Mouse (Mus musculus): ENCODE measurements around the gene Lgals9.
A peak's percentile ranks its signal among the peaks of the same experiment; 100 is the strongest.
"Not testable (repeated sequence)": the region's sequence is repeated elsewhere in the genome, so short reads cannot be mapped to it uniquely, and the experiment has no call there.

Gene Lgals9

DNA sequence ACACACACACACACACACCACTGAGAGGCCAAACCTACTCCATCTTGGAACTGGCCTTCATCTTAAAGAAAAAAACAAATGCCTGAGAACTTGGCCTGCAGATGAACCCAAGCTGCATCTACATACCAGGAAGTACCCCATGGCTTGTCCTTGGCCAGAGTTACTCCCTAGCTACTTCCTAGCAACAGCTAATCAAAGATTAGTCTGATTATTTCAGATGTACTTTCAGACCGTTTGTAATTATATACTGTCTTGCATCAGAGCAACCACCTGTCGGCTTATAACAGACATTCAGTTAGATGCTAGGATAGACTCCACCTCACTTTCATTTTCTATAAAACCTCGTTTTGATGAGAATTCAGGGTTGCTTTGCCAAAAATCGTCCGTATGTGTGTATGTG is 21.7 kb upstream of the Lgals9 start:
- DNase-seq, result peak in 1 of 2 experiments; percentile 21

DNA sequence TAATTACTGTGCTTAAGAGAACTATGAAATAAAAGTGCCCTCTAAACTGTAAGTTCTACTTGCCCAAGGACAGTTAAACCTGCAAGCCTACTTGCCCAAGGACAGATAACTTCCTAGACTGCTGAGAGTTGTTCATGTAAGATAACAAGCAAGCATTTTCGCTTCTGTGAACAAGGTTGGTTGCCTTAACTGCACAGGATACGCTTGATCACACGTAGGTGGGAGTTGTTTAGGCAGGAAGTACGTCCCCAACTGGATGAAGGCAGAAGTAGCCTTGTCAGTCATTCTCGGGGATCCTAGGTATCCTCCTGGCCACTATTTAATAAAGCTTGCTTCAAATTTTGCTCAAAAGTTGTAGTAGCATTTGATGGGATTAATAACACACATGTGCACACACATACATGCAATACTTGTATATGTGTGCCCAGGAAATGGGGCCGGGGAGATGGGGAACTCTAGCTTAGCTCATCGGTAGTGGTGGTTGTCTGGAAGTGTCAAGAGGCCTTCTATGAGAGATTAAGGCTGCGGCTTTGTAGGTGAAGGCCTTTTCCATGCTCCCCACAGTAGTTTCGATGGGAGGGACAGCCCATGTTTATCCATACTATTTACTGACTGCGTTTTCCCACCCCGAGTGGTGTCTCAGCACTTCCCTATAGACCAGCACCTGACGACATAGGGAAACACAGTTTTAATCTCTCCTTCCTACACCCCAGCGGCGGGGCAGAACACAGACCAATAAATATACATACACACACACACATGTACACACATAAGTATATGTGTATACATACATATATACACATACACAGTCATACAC is 21.0 kb upstream of the Lgals9 start:
- DNase-seq, result peak; percentile 40 to 43

DNA sequence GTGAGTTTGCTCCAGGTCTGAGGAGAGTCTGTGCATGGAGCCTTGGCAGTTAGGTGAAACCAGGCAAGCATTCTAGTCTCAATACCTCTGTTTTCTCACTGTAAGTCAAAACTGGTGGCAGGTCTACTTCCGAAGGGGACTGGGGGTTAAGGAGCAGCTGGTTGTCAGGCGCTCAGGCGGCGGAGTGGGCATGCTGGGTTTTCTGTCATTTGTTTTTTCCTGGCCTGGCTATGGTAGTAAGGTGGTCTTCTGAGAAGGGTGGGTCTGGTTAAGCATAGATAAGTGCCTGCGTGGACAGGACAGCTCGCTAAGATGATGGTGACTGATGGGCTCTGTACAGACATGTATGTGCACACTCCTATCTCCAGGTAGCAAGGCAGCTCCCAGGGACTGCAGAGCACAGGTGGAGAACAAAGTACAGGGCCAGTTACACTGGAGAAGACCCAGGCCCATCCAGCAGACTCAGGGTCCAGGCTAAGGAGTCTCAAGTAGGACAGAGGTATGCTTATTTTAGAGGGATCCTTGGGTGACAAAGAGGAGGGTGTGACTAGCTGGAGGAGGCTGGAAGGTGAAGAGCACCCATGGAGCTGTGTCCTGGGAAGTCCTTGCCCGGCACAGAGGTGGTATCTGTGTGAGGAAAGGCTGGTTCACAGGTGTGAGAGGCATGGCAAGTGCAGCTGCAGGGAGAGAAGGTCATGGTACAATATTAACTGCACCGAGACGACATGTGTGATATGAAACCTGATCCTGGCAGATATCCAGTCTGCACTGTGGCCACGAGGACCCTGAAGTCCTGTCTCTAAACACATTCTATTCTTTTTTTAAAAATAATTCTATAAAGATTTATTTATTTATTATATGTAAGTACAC is 19.3 kb upstream of the Lgals9 start:
- no peak for DNase-seq

DNA sequence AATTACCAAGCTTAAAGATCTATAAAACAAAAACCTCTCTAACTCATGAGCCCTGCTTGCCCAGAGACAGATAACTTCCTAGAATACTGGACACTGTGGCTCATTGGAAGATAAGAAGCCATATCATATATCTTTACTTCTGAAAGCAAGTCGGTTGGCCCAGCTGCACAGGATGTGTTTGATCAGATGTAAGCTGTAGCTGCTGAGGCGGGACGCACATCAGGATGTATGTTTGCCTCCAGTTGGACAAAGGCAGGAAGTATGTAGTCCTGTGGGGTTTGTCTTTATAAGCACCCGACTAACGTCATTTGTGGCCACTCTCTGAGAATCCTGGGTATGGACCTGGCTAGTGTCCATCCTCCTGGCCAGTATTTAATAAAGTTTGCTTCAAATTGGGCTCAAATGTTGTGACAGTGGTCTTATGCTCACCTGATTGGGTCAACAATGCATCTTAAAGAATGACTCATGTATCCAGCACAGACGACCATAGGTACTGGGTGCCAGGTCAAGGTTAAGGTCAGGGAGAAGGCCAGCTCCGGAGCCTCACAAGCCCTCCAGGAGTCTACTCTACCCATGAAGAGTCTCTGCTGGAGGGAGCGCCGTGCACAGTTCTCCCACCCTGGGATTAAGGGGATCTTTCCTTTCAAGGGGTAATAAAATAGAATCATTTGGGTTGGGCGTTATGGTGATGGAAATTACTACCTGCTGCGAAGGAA is 18.5 kb upstream of the Lgals9 start:
- DNase-seq, result peak; percentile 48 to 60

DNA sequence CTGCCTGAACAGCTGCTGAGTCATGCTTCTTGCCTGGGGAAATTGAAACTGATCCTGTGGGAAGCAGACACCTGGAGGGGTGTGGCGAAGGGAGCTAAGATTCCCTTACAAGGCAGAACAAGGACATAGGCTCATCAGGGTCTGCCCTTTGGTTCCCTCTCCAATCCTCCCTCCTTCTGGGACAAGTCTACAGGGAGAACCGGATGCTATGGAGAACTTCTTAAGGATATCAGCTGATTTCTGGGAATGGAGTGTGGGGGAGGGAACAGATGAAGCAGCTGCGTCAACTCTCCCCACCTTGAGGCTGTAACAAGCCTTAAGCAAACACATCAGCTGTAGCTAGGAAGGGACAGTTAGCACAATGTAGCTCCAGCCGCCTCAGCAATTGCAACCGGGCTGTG is 17.8 kb upstream of the Lgals9 start:
- no peak for DNase-seq

DNA sequence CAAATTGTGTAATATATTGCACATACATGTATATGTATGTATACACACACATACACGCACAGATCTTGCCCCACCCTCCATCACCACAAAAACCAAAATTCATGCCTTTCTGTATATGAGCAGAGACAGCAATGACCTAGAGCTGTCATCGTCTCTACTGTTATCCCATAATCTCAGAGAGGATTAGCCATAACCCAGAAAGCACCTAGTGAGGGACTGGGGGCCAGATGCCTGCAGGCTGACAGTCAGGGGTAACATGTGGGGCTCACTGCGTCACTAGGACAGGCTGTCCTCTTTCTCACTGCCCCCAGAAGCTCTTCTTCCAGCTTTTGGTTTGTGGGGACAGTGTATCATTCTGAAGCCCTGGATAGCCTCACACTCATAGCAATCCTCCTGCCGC is 17.1 kb upstream of the Lgals9 start:
- no peak for DNase-seq

DNA sequence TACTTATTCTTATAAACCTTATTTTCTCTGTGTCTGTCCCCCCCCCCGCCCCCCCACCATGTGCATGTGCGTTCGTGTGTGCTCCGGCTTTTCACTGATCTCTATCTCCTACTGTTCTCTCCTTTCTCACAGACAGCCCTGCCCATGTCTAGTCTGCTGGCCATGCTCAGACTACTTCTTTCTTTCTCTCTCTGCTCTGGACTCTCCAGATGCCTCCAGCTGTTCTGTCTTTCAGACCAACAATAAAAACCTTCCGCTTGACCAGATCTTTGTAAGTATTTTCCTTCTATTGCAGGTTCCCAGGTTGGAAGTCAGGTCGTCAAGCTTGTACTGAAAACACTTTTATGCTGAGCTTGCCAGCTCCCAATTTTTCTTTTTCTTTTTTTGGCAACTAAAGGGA is 14.4 kb upstream of the Lgals9 start:
- DNase-seq, result no peak

DNA sequence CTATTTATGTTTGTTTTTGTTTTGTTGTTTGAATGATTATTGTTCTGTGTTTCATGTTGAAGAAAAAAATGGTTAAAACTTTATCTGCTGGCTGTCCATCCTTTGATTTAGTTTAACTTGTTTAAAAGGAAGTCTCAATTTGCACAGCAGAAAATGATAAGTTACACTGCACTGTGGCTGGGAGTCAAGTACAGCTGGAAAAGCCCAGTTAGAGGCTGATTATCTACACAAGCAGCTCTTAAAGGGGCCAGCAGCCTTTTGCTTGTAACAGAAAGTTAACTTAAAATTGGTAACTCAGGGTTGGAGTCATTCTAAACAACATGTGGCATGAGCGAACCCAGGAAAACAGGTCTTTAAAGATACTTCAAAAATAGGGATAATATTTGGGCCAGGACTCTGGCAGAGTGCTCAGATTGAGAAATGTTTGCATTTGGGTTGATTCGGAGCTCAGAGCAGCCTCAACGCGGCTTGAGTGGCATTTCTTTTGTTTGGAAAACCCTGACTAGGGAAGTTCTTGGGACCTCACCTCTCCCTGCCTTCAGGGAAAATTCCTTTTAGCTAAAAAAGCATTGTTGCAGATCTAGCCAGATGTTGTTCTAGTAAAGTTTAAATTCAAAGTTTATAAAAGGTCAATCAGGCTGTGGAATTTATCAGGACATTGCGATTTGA is 6.3 kb upstream of the Lgals9 start:
- DNase-seq, result not testable (repeated sequence)

DNA sequence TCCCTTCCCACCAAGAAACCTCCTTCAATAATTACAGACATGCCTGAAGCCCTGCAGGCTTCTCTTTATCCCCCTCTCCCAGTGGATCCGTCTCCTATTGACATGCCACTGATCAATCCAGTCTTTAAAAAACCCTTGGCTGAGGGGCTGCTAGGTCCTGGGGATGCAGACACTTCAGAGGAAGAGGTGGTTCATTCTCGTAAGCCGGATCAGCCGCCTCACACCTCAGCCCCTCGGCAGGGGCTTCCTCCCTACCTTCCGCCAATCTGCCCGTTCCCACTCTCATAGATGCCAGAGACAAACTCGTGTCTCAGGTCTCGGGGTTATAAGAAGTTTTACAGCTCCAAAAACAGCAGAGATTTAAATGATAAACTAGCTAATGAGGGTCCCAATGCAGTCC is 5.3 kb upstream of the Lgals9 start:
- no peak for DNase-seq

DNA sequence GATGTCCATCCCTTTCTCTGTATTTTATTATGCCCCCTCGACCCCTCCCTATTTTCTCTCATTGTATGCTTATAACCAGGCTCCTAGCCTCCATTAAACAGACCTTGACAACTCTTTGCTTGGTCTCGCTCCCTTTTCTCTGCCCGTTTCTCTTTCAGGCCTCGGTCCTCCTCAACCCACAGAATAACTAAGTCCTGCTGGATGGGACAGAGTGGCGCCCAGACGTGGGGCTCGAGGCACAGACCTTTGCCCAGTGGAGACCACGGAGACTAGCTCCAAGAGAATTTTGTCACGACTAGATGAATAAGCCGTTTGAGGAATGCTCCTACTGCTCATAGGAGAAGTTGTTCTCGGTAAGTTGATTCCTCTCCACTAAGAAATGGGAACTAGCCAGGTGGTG is 4.5 kb upstream of the Lgals9 start:
- DNase-seq, result not testable (repeated sequence)

DNA sequence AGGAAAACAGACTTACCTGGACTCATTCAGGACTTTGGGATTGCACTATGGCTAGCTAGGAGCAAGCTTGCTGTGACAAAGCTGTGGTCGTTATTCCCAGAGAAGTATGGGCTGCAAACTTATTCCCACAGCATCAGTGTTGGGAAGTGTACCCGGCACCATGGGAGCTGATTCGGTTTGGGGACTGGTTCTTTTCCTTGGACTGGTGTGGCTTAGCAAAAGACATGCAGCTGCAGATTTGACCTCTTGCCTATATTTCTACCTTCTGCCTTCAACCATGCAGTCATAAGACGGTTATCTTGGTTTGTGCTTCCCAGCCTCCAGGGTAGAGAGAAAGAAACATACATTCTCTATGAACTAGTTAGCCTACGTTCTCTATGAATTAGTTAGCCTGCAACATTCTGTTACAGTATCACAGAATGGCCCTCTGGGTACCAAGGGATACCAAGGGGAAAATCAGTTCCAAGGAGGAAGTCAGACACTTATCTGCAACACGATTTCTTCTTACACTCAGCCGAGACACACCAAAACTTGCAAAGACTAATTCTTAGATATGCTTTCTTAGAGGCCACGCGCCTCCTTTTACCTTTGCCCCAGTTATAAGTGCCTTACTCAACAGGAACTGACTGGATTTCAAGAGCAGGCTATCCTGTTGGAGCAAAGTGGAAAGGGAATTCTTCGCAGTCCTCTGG is 1.7 kb upstream of the Lgals9 start:
- no peak for DNase-seq

DNA sequence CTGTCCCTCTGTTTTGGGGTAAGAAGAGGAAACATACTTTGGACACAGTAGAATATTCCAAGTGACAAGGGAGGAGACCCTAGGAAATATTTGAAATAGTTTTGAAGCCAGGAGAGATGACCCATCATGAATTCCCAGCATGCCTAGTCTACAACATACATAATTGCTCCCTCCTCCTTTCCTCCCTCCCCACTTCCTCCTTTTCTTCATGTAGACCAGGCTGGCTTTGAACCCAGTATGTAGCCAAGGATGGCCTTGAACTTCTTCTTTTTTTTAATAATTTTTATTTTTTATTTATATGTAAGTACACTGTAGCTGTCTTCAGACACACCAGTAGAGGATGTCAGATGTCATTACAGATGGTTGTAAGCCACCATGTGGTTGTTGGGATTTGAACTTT is 759 bp upstream of the Lgals9 start:
- peak; percentile 27 to 30 for DNase-seq

DNA sequence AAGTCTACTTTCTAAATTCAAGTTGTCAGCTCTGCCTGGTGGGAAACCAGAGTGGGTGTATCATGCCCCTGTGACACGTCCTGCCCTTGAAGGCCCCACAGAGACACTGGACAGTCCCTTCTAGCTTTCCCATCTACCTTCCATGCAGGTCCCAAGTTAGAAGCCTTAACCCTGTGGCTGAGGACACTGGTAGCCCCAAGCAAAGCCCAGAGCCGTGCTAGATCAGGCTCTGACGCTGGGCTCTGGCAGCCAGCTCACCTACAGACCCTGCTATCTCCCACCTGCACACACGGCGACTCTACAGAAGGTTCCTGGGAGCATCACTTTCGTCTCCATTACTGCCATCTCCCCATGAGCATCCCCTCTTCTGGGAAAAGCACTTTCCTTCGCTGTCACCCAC is 1.2 kb downstream of the Lgals9 start:
- no peak for DNase-seq

DNA sequence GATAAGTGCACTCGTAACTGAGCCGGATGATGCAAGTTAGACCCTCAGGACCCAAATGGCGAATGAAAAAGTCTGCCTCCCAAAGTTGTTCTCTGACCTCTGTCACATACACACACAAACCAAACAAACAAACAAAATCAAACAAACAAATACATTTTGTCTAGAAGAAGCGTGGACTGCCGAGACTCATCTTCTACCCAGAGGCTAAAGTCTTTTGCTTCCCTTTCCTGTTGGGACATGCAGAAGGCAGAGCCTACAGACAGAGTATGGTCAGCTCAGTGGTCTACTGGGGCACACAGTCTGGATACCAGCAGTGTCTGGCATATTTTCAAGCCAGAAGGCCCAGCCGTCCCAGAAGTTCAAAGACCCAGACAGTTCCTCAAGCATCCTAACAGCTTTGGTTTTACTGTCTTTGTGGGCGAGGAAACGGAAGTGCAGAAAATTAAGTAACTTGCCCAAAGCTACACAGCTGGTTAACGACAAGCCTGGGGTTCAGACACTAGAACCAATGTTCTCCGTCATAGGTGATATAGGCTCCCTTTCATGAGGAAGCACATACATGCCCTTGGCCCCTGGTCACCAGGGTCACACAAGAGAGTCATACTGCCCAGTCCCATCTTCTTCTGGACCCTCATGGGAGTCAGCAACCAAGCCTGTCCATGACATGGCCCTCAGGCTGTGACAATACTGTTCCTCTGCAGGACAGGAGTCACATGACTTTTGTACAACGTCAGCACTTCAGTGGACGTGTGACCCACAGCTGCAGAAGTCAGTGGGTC is 2.0 kb downstream of the Lgals9 start:
- DNase-seq, result peak; percentile 38 to 44

DNA sequence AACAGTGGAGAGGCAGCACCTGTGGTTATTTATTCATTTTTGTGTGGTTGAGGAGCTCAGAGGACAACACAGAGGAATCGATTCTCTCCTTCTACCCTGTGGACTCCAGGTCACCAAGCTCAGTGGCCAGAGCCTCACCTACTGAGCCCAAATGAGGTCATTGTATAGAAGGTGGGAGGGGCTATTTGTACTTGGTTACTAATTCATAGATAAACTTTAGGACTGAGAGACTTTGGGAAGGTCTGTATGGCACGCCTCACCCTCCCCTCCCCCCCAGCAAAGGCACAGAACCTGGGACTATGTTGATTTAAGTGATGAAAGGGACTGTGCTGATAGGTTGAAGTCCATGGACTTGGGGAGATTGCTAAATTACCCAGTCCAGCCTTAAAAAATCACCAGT is 2.7 kb downstream of the Lgals9 start:
- no peak for DNase-seq

DNA sequence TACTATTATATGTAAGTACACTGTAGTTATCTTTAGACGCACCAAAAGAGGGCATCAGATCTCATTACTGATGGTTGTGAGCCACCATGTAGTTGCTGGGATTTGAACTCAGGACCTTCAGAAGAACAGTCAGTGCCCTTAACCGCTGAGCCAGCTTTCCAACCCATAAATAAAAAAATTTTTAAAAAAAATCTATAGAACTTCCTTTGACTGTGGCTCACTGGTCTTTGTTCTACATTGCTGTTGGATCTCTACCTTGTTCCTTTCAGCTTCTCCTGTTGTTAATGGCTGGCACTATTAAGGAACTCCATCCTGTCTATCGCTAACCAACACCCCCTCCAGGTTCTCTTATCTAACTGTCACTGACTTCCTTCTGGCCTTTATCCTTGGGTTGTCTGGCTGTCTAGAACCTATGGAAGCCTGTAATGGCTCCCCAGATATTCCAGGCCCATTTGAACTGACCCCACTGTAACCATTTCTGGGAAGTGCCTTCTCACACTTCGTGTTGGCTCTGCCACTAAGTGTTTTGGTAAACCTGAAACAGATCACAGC is 4.6 kb downstream of the Lgals9 start:
- DNase-seq, result no peak

DNA sequence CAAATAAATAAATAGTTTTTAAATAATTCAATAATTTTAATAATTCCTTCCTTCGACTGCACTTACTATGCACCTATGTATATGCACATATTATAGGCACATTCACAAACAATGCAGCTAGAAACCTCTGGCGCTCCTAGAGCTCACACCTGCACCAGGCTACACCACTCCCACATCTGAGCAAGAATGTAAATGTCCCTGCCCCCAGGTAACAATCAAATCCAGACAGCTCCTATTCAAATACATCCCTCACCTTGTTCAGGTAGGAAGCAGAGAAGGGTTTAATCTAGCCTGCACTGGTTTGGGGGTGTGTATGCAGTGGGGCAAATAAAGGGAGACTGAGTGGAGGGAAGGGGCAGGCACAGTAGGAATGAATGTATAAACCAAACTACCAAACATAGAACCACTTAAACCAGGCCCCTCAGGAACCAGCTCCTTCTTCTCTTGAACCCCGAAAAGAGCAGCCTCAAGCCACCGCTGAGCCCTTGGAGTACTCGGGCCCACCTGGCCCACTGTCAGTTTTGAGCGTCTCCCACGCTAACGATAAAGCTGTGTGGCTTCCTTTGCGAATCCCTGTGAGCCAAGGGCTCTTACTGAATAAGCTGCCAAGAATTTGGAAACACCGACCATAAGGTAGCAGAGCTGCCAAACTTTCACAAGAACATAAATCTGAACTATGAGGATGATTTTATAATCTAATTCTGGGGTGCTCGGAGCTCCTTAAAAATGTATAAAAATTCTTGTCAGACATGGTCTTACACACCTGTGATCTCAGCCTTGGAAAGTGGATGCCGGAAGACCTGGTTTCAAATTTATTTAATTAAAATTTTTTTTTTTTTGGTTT is 6.3 kb downstream of the Lgals9 start:
- DNase-seq, result no peak

DNA sequence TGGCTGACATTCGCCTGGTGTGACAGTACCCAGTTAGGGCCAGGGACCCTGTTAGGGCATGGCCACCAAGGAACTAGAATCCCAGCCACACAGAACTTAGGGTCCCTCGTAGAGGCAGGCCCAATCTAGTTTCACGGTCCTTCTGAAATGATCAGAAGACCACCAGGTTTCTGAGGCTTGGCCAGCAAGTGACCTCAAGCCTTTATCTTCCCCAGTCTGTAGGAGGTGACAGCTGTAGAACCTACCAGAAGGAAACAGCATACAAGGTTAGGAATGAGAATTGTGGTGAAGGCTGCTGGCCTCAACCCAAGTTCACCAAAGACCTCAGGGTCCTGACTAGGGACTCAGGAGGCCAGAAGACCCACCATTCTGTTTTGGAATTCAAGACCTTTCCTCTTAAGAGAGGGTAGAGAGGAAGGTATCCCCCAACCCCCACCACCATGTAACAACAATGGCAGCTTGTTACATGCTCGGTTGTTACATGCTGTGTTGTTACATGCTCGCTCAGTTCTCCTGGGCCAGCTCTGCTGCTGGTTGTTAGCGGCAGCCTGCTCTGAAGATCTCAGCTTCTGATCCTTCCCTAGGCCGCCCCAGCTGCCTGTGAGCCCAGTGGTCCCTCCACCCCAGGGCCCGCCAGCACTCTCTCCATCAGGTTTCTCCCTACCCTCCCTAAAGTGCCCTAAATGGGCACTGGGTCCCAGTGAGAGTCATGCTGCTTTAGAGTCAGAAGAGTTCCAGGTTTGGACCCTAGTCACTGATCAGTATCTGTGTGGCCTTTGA is 7.8 kb downstream of the Lgals9 start:
- no peak for DNase-seq

Measured in B cell, adult 2 months (primary cell).